Mouse (Mus musculus) intestine, embryonic 15.5 days (tissue): Measurements from ENCODE around the gene Krba1. TPM values are rescaled to one million over a fixed set of nuclear protein-coding genes. Genes with fewer than 3 reads are reported as not detected.

Source experiments
- ATAC-seq: fragments of 200-750 bp; cut with Nextera tagmentation; 2 replicates; pipeline ENCODE4 v1.8.0; 2017; ENCODE audit warnings: moderate TSS enrichment, moderate library complexity
- H3K27ac ChIP-seq: fragments of 300-500 bp; sonication (generic); 2 replicates; pipeline ENCODE4 v1.5.1; 2015; ENCODE audit warnings: mild to moderate bottlenecking, inconsistent platforms
- H3K27me3 ChIP-seq: fragments of 300-500 bp; sonication (generic); replicated peaks from 2 replicates; pipeline ENCODE4 v1.6.1; 2015; ENCODE audit warnings: inconsistent platforms
- H3K36me3 ChIP-seq: fragments of 300-500 bp; sonication (generic); 2 replicates; pipeline ENCODE4 v1.6.1; 2015; ENCODE audit warnings: inconsistent platforms
- H3K4me1 ChIP-seq: fragments of 300-500 bp; sonication (generic); replicated peaks from 2 replicates; pipeline ENCODE4 v1.6.1; 2015; ENCODE audit warnings: inconsistent platforms
- H3K4me2 ChIP-seq: fragments of 300-500 bp; sonication (generic); replicated peaks from 2 replicates; pipeline ENCODE4 v1.6.1; 2015; ENCODE audit warnings: mild to moderate bottlenecking, inconsistent platforms
- H3K4me3 ChIP-seq: fragments of 300-500 bp; sonication (generic); replicated peaks from 2 replicates; pipeline ENCODE4 v1.5.1; 2015; ENCODE audit warnings: inconsistent platforms
- H3K9ac ChIP-seq: fragments of 300-500 bp; sonication (generic); 2 replicates; pipeline ENCODE4 v1.6.1; 2015; ENCODE audit warnings: inconsistent platforms
- H3K9me3 ChIP-seq: fragments of 300-500 bp; sonication (generic); 2 replicates; pipeline ENCODE4 v1.6.1; 2016; ENCODE audit warnings: inconsistent platforms
- WGBS: fragments of 180-500 bp; shearing (Covaris S2); methylation state at CpG from one replicate; pipeline ENCODE4 v1.1.7; 2015; 5-methylcytosine and 5-hydroxymethylcytosine counted together
- polyA plus RNA-seq: library from polyadenylated mRNA; unstranded; fragments of >200 nt; fragmentation: Nextera tagmentation; extraction: Ambion mirVana; gene quantifications from 2 replicates; pipeline ENCODE4 v1.2.1, GENCODE M21; 2015

Gene Krba1
- polyA plus RNA-seq, 1 experiment from 2014 or later: 14.2 TPM

DNA sequence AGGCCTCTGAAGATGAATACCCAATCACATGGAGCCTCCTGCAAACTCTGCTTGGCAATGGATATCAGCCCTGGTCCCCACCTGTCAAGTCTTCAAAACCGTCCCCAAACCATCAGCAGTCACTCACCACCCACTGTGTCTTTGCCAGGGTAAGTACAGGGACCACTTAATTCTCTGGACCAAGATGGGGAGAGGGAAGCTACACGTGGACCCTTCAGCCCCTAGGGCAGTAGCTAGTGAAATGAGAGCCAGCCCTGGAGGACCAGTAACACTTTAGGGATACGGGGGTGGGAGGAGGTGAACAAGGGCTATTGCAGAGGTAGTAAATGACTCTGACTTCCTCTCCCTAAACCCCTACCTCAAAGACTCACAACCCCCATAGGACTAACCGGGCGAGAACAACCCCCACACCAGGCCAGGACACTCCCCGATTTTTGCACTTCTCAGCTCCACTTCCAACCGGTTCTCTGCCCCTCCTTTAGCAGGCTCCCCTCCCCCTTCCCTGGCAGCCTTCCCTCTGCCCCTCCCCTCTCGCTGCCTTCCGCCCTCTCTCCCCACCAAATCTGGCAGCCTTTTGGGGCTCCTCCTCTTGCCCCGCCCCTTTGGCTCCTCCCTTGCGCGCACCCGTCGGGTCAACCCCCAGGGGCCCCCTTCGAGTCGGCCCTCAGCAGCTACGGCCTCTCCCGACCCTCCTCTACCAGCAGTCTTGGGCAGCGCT is 48.4 kb downstream of the Krba1 start:
- H3K36me3 ChIP-seq: peaks cover 17% of the 10 kb centered on the region
- H3K4me2 ChIP-seq: peak overlapping the region; percentile 80
- 0 out of 2 replicates have a peak overlapping the region, but pooled peaks have one; percentile 10 for H3K9ac ChIP-seq
- 2% methylated on average over 19 of the region's 19 CpGs for WGBS
- peak overlapping the region; percentile 95 for H3K27ac ChIP-seq
- H3K4me3 ChIP-seq: peak overlapping the region; percentile 83
- ATAC-seq: peak; percentile 91
- peaks cover 16% of the 10 kb centered on the region for H3K4me1 ChIP-seq
- no peaks in the 10 kb centered on the region for H3K27me3 ChIP-seq
- H3K9me3 ChIP-seq: no peaks in the 10 kb centered on the region

DNA sequence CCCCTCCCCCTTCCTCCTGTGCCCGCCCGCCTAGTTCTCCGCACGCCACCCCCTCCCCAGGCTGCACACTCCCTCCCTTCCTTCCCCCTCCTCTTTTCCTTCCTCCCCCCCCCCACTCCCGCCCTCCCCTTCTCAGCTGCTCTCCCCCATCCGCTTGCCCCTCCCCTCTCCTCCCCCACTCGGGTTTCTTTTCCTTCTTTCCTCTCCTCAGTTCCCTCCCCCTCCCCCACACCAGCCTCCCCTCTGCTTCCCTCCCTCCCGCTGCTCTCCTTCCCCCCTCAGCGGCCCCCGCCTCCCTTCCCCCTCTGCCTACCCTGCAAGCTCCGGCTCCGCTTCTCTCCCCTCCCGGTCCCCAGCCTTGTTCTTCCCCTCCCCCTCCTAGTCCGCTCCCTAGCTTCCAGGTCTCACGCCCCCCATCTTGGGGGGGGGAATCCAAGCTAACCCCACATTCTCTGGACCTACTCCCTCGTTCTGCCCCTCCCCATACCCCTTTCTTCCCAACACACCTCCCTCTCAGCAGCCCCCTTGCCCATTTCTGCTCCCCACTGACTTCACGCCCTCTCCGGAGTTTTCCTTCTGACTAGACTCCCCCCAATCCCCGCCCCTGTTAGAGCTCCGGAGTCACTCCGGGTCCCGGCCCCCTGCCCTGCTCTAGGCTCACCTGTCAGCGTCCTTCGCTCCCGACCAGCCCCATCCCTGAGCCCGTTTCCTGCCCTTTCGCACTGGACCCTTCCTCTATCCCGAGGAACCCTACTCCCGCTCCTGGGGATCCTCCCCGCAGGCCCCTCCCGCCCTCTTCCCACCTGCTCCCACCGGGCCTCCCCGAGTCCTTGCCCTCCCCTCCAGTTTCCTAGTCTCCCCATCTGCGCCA is 49.2 kb downstream of the Krba1 start:
- WGBS: under 1% methylated on average over 27 of the region's 34 CpGs
- ATAC-seq: peak; percentile 74
- Histone ChIP-seq H3K4me2 (peak overlapping the region; percentile 80), H3K9me3 (no peaks in the 10 kb centered on the region), H3K4me3 (peak overlapping the region; percentile 83), H3K27ac (peak overlapping the region; percentile 95), H3K36me3 (peaks cover 12% of the 10 kb centered on the region), H3K9ac (peak overlapping the region; percentile 92), H3K27me3 (no peaks in the 10 kb centered on the region), H3K4me1 (peaks cover 16% of the 10 kb centered on the region)

DNA sequence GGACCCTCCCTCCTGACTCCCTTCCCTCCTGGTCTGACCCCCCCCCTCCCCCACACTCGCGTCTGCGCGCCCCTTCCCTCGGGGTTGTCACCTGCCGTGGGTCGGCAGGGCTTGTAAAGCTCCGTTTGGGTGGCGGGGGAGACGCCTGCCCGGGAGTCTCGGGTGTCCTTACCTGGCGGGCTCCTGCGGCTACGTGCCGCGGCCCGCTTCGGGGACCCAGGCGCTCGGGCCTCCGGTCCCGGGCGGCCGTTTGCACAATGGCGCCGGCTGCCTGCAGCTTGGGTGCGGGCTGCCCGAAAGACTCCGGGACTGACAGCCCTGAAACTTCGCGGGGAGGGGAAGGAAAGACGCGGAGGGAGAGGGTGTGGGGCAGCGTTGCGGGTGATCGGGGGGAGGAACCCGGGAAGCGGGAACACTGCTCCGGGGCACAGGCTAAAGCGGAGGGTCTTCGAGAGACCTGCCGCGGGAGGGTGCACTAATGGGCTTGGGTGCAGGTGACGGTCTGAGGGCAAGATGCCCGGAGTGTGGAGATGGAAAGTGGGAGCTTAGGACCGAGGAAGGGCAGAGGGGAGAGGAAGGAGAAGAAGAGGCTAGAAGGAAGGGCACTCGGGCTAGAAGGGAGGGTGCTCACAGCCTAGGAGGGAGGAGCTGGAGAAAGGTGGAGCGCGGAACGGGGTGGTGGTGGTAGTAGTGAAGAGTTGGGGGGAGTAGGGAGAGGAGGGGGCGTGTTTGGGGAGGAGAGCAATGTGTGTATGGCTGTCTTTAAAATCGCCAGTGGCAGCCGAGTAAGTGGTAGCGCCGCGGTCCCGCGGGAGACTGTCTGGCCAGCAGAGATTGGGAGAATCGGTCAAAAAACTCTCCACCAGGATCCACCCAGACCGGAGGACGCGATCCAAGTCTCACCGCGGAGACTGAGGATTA is 50.1 kb downstream of the Krba1 start, which contains the start of gene Zfp467:
Gene Zfp467 (minus strand): TSS at position 645 of the 921 bp plus-strand sequence.
- Histone ChIP-seq H3K4me3 (peak within 1 kb of the TSS; percentile 83), H3K36me3 (peaks cover 12% of the 10 kb centered on the region), H3K9me3 (no peaks in the 10 kb centered on the region), H3K9ac (peak within 1 kb of the TSS; percentile 92), H3K27me3 (no peaks in the 10 kb centered on the region), H3K4me2 (peak within 1 kb of the TSS; percentile 80), H3K4me1 (peaks cover 13% of the 10 kb centered on the region), H3K27ac (peak within 1 kb of the TSS; percentile 95)
- under 1% methylated on average over 65 of the region's 65 CpGs for WGBS
- peak; percentile 59 for ATAC-seq

DNA sequence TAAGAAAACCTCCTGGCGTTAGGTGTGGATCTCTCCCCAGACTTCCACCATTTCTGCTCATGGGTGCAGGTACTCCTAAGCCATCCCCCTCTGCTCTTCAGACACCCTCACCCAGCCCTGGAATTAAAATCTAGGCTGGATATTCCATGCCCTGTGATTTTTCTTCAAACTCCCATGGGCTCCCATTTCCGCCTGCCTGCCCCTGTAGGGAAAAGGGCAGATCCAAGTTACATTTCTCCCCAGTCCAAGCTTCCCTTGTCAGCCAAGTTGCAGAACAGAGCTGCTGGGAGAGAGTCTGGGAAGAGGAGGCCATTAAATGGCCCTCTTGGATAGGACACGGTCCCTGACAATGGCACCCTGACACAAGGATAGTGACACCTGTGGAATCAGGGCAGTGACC is 50.9 kb downstream of the Krba1 start:
- H3K9me3 ChIP-seq: no peaks in the 10 kb centered on the region
- H3K4me3 ChIP-seq: peak overlapping the region; percentile 83
- WGBS: 50% methylated on average over 3 of the region's 3 CpGs
- peak overlapping the region; percentile 80 for H3K4me2 ChIP-seq
- H3K27me3 ChIP-seq: no peaks in the 10 kb centered on the region
- H3K9ac ChIP-seq: peak overlapping the region; percentile 92
- H3K4me1 ChIP-seq: peaks cover 6% of the 10 kb centered on the region; the same call in 1 of the 2 replicates
- H3K36me3 ChIP-seq: peaks cover 12% of the 10 kb centered on the region
- no peak for ATAC-seq
- H3K27ac ChIP-seq: peak overlapping the region; percentile 95

DNA sequence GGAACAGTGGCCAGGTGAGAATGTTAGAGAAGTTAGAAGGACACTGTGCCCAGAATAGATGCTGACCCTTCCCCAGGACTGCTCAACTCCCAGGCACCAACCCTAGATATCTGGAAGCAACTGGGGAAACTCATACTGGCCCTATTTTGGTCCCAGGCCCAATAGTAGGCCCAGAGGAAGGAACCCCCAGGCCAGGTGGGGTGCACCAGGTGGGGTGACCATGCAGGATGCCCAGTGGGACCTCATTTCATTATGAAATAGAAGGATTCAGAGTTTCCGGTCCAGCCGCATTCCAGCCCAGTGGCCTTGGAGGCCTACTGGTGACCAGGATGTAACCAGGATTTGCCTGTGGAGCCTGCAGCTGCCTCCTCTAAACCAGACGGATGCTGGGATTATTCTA is 51.5 kb downstream of the Krba1 start:
- Histone ChIP-seq H3K4me2 (0 out of 2 replicates have a peak overlapping the region, but pooled peaks have one; percentile 80), H3K27ac (no peak overlapping the region)
- 72% methylated on average over 3 of the region's 3 CpGs for WGBS

DNA sequence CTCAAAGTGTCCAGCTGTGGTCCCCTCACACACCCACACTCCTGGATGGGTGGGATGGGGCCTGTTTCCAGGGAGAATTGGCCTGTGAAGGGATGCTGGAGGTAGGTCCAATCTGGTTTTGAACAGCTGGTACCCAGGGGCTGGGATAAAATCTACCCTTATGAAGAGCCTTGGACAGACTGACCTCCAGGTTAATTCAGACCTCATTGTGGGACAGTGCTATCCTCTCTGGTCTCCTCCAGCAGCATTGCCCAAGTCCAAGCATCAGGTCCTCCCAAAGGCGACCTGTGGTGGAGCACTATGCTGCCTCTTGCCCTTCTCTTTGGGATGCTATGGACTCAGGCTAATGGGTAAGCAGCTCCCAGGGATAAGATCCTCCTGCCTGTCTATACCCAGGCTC is 52.5 kb downstream of the Krba1 start, which contains the start of gene Sspo:
Gene Sspo (plus strand): TSS at position 301 of the 400 bp plus-strand sequence.
- no peaks in the 10 kb centered on the region for H3K9me3 ChIP-seq
- ATAC-seq: no peak
- peaks cover 6% of the 10 kb centered on the region; the same call in 1 of the 2 replicates for H3K4me1 ChIP-seq
- H3K4me2 ChIP-seq: no peak within 1 kb of the TSS
- H3K27me3 ChIP-seq: no peaks in the 10 kb centered on the region
- no peaks in the 10 kb centered on the region for H3K36me3 ChIP-seq
- no peak within 1 kb of the TSS for H3K27ac ChIP-seq
- no peak within 1 kb of the TSS for H3K9ac ChIP-seq
- H3K4me3 ChIP-seq: no peak within 1 kb of the TSS
- 90% methylated on average over 1 of the region's 1 CpGs for WGBS

More for the DNA sequence above, 51.5 kb downstream of the Krba1 start:
- Histone ChIP-seq H3K4me3 (no peak overlapping the region), H3K36me3 (peaks cover 8% of the 10 kb centered on the region), H3K27me3 (no peaks in the 10 kb centered on the region), H3K4me1 (peaks cover 6% of the 10 kb centered on the region; the same call in 1 of the 2 replicates), H3K9ac (no peak overlapping the region), H3K9me3 (no peaks in the 10 kb centered on the region)
- no peak for ATAC-seq

DNA sequence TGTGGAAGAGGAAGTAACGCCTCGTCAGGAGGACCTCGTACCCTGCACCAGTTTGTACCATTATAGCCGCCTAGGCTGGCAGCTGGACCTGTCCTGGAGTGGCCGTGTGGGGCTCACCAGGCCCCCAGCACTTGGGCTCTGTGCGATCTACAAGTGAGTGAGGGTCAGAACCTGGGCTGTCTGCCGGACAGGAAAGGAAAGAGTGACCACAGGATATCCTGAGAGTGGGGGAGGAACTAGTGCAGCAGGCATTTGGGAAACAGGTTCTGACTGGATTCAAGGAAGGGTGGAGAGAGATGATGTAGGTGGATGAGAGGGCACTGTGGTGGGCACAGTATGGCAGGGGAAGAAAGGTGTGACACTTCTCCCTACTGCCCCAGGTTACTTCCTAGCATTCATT is 53.1 kb downstream of the Krba1 start:
- Histone ChIP-seq H3K9me3 (no peaks in the 10 kb centered on the region), H3K36me3 (no peaks in the 10 kb centered on the region), H3K4me1 (peaks cover 1% of the 10 kb centered on the region; the same call in 1 of the 2 replicates), H3K4me3 (no peak overlapping the region), H3K27ac (no peak overlapping the region), H3K27me3 (no peaks in the 10 kb centered on the region), H3K4me2 (no peak overlapping the region), H3K9ac (no peak overlapping the region)
- no peak for ATAC-seq
- WGBS: 73% methylated on average over 7 of the region's 7 CpGs

DNA sequence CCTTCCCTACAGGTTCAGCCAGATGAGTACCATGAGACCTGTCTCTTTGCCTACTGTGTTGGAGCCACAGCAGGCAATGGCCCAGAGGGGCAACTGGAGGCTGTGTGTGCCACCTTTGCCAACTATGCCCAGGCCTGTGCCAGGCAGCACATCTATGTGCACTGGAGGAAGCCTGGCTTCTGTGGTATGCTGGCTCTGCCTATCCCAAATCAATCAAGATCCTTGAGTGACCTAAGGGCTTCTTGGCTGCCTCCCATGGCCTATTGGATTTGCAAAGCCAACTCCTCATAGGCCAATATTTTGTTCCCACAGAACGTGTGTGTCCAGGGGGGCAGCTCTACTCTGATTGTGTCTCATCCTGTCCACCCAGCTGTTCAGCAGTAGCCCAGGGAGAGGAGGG is 56.8 kb downstream of the Krba1 start:
- Histone ChIP-seq H3K27ac (no peak overlapping the region), H3K4me1 (no peaks in the 10 kb centered on the region), H3K36me3 (no peaks in the 10 kb centered on the region), H3K4me2 (no peak overlapping the region), H3K27me3 (no peaks in the 10 kb centered on the region), H3K9ac (no peak overlapping the region), H3K4me3 (no peak overlapping the region), H3K9me3 (no peaks in the 10 kb centered on the region)
- WGBS: 54% methylated on average over 1 of the region's 1 CpGs
- no peak for ATAC-seq

DNA sequence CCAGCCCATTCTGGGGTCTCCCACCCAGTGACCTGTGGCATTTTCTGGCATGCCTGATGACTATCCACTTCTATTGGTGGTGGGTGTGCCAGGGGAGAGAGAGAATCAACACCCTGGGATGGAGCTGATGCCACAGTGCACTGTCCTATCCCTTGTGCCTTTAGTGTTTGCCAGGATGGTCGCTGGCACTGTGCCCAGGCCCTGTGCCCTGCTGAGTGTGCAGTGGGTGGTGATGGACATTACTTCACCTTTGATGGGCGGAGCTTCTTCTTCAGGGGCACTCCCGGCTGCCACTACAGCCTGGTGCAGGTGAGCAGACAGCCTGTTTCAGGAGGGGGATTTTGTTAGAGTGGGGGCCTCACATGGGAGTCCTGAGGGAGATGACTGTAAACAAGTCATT is 57.4 kb downstream of the Krba1 start:
- H3K36me3 ChIP-seq: no peaks in the 10 kb centered on the region
- H3K4me2 ChIP-seq: no peak overlapping the region
- no peaks in the 10 kb centered on the region for H3K4me1 ChIP-seq
- WGBS: 73% methylated on average over 3 of the region's 3 CpGs
- no peaks in the 10 kb centered on the region for H3K27me3 ChIP-seq
- no peak overlapping the region for H3K4me3 ChIP-seq
- ATAC-seq: no peak
- no peak overlapping the region for H3K27ac ChIP-seq
- no peak overlapping the region for H3K9ac ChIP-seq
- no peaks in the 10 kb centered on the region for H3K9me3 ChIP-seq

DNA sequence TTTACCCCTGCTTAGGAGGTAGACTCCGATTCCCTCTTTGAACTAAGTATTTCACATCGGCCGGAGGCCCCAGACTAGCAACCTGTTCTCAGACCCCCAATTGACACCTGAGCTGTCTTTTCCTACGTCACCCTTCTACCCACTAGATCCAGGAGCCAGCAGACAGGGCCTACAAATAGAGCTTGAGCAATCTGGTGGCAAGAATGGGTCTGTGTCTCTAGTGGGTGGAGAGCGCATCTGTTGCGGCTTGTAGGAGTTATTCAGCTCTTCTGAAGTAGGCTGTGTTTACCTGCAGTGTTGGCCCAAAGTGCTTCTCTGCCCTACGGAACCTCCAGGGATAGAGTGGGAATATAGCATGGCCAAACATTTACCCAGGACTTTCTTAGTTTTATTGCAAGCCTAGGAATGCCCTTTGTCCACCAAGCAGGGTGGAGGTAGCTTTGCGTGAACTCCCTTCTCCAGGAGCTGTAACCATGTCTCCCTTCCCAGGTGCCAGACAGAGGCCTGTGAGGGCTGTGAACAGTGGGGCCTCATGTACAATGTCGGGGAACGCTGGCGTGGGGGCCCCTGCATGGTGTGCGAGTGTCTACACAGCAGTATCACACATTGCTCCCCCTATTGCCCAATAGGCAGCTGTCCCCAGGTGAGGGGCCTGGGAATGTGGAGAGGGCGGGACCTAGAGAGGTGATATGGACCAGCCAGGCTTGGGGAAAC is 69.7 kb downstream of the Krba1 start:
- peak overlapping the region; percentile 7 for H3K4me2 ChIP-seq
- H3K27ac ChIP-seq: peak overlapping the region; percentile 70

DNA sequence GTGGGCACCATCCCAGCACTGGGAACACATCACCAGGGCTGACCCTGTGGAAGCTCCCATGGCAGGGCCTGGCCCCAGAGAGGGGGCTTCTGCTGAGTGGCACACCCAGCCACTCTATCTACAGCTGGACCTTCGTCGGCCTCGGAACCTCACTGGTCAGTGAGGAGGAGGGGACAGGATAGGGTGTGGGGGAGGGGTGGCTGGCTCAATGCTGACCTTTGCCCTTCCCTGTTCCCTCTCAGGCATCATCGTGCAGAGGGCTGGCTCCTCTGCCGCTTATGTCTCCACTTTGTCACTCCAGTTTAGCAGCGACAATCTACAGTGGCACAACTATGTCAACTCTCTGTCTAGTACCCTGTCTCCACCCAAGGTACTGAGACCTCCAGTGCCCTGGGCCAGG is 71.3 kb downstream of the Krba1 start:
- H3K4me1 ChIP-seq: peaks cover 2% of the 10 kb centered on the region; the same call in 1 of the 2 replicates
- H3K4me2 ChIP-seq: no peak overlapping the region
- no peak overlapping the region for H3K4me3 ChIP-seq
- no peaks in the 10 kb centered on the region for H3K9me3 ChIP-seq
- no peak for ATAC-seq
- H3K36me3 ChIP-seq: no peaks in the 10 kb centered on the region
- H3K27ac ChIP-seq: no peak overlapping the region
- 30% methylated on average over 6 of the region's 6 CpGs for WGBS
- H3K9ac ChIP-seq: no peak overlapping the region
- no peaks in the 10 kb centered on the region for H3K27me3 ChIP-seq

More for the DNA sequence above, 69.7 kb downstream of the Krba1 start:
- ATAC-seq: peak; percentile 94
- Histone ChIP-seq H3K36me3 (no peaks in the 10 kb centered on the region), H3K27me3 (no peaks in the 10 kb centered on the region), H3K9ac (no peak overlapping the region), H3K9me3 (no peaks in the 10 kb centered on the region), H3K4me3 (no peak overlapping the region), H3K4me1 (peaks cover 2% of the 10 kb centered on the region; the same call in 1 of the 2 replicates)
- 66% methylated on average over 13 of the region's 13 CpGs for WGBS
